Mouse (Mus musculus): ENCODE measurements at regions not wholly inside any gene's neighbourhood (a gene's known extent, or its start where the extent isn't known, plus 50 kb on each side); places are given as distances from the start of the nearest gene placed in this dataset.

DNA sequence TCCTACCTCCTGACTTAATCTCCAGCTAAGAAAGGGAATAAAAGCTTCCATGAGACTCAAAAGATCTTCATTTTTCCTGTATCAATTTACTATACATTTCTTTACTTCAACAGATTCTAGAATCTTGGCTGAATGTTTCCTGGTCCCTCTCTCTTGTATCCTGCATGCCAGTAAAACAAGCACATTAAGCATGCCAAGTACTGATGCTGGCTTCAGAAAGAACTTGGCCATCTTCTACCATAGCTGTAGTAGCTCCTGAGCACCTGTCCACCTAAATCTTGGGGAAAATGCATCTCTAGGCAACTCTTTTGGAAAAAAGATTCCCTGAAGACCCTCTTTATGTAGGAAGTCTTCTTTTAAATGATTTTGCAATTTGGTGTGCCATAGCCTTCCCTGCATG is 140.5 kb upstream of the Kcnip4 start:
- Histone ChIP-seq H3K36me3 (ENCODE audit: control insufficient read depth, insufficient read depth, low read length) (no peaks in the 10 kb centered on the region), H3K9me3 (replicated peaks; ENCODE audit: control insufficient read depth, low read length, poor library complexity, severe bottlenecking) (no peaks in the 10 kb centered on the region), H3K27me3 (ENCODE audit: control insufficient read depth, insufficient read depth, low read depth, low read length) (no peaks in the 10 kb centered on the region), H3K4me2 (ENCODE audit: low read length) (no peak overlapping the region), H3K27ac (ENCODE audit: low read length) (no peak overlapping the region), H3K4me1 (ENCODE audit: control insufficient read depth, insufficient read depth, low read length) (no peaks in the 10 kb centered on the region), H3K9ac (ENCODE audit: low read depth, low read length) (no peak overlapping the region), H3K4me3 (ENCODE audit: low read depth, low read length) (no peak overlapping the region)
- ATAC-seq: no peak

GRCm38 (mm10) chr5:49663928-49664327 is 139.2 kb upstream of the Kcnip4 start:
- Histone ChIP-seq H3K4me3 (ENCODE audit: low read depth, low read length) (no peak overlapping the region), H3K9me3 (replicated peaks; ENCODE audit: control insufficient read depth, low read length, poor library complexity, severe bottlenecking) (no peaks in the 10 kb centered on the region), H3K27me3 (ENCODE audit: control insufficient read depth, insufficient read depth, low read depth, low read length) (no peaks in the 10 kb centered on the region), H3K4me2 (ENCODE audit: low read length) (no peak overlapping the region), H3K36me3 (ENCODE audit: control insufficient read depth, insufficient read depth, low read length) (no peaks in the 10 kb centered on the region), H3K27ac (ENCODE audit: low read length) (no peak overlapping the region), H3K4me1 (ENCODE audit: control insufficient read depth, insufficient read depth, low read length) (no peaks in the 10 kb centered on the region), H3K9ac (ENCODE audit: low read depth, low read length) (no peak overlapping the region)
- ATAC-seq: no peak
- WGBS: 98% methylated on average over 1 of the region's 1 CpGs

- WGBS: 63% methylated on average over 3 of the region's 3 CpGs
- Histone ChIP-seq H3K27me3 (ENCODE audit: control insufficient read depth, insufficient read depth, low read depth, low read length) (no peaks in the 10 kb centered on the region), H3K4me2 (ENCODE audit: low read length) (no peak overlapping the region), H3K27ac (ENCODE audit: low read length) (no peak overlapping the region), H3K9me3 (replicated peaks; ENCODE audit: control insufficient read depth, low read length, poor library complexity, severe bottlenecking) (no peaks in the 10 kb centered on the region), H3K4me1 (ENCODE audit: control insufficient read depth, insufficient read depth, low read length) (no peaks in the 10 kb centered on the region), H3K9ac (ENCODE audit: low read depth, low read length) (no peak overlapping the region), H3K36me3 (ENCODE audit: control insufficient read depth, insufficient read depth, low read length) (no peaks in the 10 kb centered on the region), H3K4me3 (ENCODE audit: low read depth, low read length) (no peak overlapping the region)
- ATAC-seq: no peak
These were observed 137.4 kb upstream of the Kcnip4 start for GRCm38 (mm10) chr5:49662096-49662495.

GRCm38 (mm10) chr5:49660598-49660997 is 135.9 kb upstream of the Kcnip4 start:
- no peaks in the 10 kb centered on the region for H3K36me3 ChIP-seq (ENCODE audit: control insufficient read depth, insufficient read depth, low read length)
- no peaks in the 10 kb centered on the region for H3K27me3 ChIP-seq (ENCODE audit: control insufficient read depth, insufficient read depth, low read depth, low read length)
- no peak overlapping the region for H3K27ac ChIP-seq (ENCODE audit: low read length)
- H3K9me3 ChIP-seq (replicated peaks; ENCODE audit: control insufficient read depth, low read length, poor library complexity, severe bottlenecking): no peaks in the 10 kb centered on the region
- no peak for ATAC-seq
- H3K4me3 ChIP-seq (ENCODE audit: low read depth, low read length): no peak overlapping the region
- H3K4me1 ChIP-seq (ENCODE audit: control insufficient read depth, insufficient read depth, low read length): no peaks in the 10 kb centered on the region
- no peak overlapping the region for H3K9ac ChIP-seq (ENCODE audit: low read depth, low read length)
- H3K4me2 ChIP-seq (ENCODE audit: low read length): no peak overlapping the region

DNA sequence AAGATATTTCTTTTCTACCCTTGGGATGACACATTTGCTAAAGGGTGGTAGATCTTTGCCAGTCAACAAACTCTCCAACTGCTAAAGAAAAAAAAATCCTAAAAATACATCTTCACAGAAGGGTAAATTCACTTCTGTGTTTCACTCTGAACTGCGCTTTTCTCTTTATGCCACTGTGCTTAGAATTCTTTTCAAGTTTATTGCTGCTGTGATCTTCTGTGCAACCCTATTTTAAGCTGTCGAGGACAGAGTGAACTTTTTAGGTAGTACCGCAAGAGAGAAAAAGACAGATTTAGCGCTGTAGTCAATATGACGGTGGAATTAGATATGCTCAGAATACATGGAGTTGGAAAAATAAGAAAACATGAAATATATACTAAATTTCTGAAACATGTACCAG is 126.2 kb upstream of the Kcnip4 start:
- no peak overlapping the region for H3K4me3 ChIP-seq (ENCODE audit: low read depth, low read length)
- no peaks in the 10 kb centered on the region for H3K27me3 ChIP-seq (ENCODE audit: control insufficient read depth, insufficient read depth, low read depth, low read length)
- no peak for ATAC-seq
- no peaks in the 10 kb centered on the region for H3K4me1 ChIP-seq (ENCODE audit: control insufficient read depth, insufficient read depth, low read length)
- 95% methylated on average over 5 of the region's 5 CpGs for WGBS
- no peak overlapping the region for H3K27ac ChIP-seq (ENCODE audit: low read length)
- H3K4me2 ChIP-seq (ENCODE audit: low read length): no peak overlapping the region
- H3K36me3 ChIP-seq (ENCODE audit: control insufficient read depth, insufficient read depth, low read length): no peaks in the 10 kb centered on the region
- no peak overlapping the region for H3K9ac ChIP-seq (ENCODE audit: low read depth, low read length)
- no peaks in the 10 kb centered on the region for H3K9me3 ChIP-seq (replicated peaks; ENCODE audit: control insufficient read depth, low read length, poor library complexity, severe bottlenecking)

GRCm38 (mm10) chr5:49645781-49646180 is 121.1 kb upstream of the Kcnip4 start:
- no peak overlapping the region for H3K9ac ChIP-seq (ENCODE audit: low read depth, low read length)
- no peak overlapping the region for H3K4me2 ChIP-seq (ENCODE audit: low read length)
- WGBS: 89% methylated on average over 1 of the region's 1 CpGs
- peaks cover 3% of the 10 kb centered on the region; the same call in 1 of the 2 replicates for H3K4me1 ChIP-seq (ENCODE audit: control insufficient read depth, insufficient read depth, low read length)
- no peaks in the 10 kb centered on the region for H3K36me3 ChIP-seq (ENCODE audit: control insufficient read depth, insufficient read depth, low read length)
- H3K27ac ChIP-seq (ENCODE audit: low read length): no peak overlapping the region
- H3K9me3 ChIP-seq (replicated peaks; ENCODE audit: control insufficient read depth, low read length, poor library complexity, severe bottlenecking): no peaks in the 10 kb centered on the region
- ATAC-seq: no peak
- H3K4me3 ChIP-seq (ENCODE audit: low read depth, low read length): no peak overlapping the region
- no peaks in the 10 kb centered on the region for H3K27me3 ChIP-seq (ENCODE audit: control insufficient read depth, insufficient read depth, low read depth, low read length)

DNA sequence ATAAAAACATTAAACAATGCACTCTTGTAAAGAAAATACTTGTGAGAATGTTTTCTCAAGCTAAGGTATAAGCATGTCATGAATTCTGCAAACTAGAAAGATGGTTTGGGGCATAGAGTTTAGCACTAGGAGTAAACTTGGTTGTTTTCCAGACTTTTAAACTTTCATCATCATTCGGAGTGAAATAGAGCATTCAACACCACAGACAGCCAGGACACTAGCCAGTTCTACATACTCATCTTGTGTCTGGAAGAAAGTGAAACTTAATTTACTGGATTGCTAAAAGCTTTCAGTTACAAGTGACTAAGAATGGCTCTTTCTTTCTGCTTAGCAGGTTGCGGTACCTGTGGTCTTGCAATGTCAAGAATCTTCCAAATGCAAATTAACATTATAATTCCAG is 119.9 kb upstream of the Kcnip4 start:
- no peak for ATAC-seq
- H3K9me3 ChIP-seq (replicated peaks; ENCODE audit: control insufficient read depth, low read length, poor library complexity, severe bottlenecking): no peaks in the 10 kb centered on the region
- no peaks in the 10 kb centered on the region for H3K27me3 ChIP-seq (ENCODE audit: control insufficient read depth, insufficient read depth, low read depth, low read length)
- peaks cover 3% of the 10 kb centered on the region; the same call in 1 of the 2 replicates for H3K4me1 ChIP-seq (ENCODE audit: control insufficient read depth, insufficient read depth, low read length)
- H3K36me3 ChIP-seq (ENCODE audit: control insufficient read depth, insufficient read depth, low read length): no peaks in the 10 kb centered on the region
- H3K4me3 ChIP-seq (ENCODE audit: low read depth, low read length): no peak overlapping the region
- no peak overlapping the region for H3K4me2 ChIP-seq (ENCODE audit: low read length)
- H3K27ac ChIP-seq (ENCODE audit: low read length): no peak overlapping the region
- no peak overlapping the region for H3K9ac ChIP-seq (ENCODE audit: low read depth, low read length)
- WGBS: 94% methylated on average over 2 of the region's 2 CpGs

DNA sequence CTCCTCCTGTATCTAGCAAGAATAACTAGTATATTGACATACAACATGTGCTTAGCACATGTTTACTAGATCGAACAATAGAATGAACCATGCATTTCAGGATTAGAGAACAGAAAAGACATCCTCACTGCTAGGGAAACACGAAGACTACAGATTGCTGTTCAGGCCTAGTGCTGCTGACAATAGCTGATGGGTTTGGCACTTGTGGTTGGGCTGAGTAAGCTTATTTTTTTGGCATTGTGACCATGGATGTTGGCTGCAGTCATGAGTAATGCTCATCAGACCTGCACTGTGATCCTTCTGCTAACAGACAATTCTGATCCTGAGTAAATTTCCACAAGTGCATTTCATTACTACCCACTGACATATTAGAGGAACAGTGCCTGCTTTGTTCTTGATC is 117.7 kb upstream of the Kcnip4 start:
- Histone ChIP-seq H3K4me3 (ENCODE audit: low read depth, low read length) (no peak overlapping the region), H3K27ac (ENCODE audit: low read length) (no peak overlapping the region), H3K27me3 (ENCODE audit: control insufficient read depth, insufficient read depth, low read depth, low read length) (no peaks in the 10 kb centered on the region), H3K9ac (ENCODE audit: low read depth, low read length) (no peak overlapping the region), H3K36me3 (ENCODE audit: control insufficient read depth, insufficient read depth, low read length) (no peaks in the 10 kb centered on the region), H3K9me3 (replicated peaks; ENCODE audit: control insufficient read depth, low read length, poor library complexity, severe bottlenecking) (no peaks in the 10 kb centered on the region), H3K4me1 (ENCODE audit: control insufficient read depth, insufficient read depth, low read length) (peaks cover 3% of the 10 kb centered on the region; the same call in 1 of the 2 replicates), H3K4me2 (ENCODE audit: low read length) (no peak overlapping the region)
- ATAC-seq: no peak
- 63% methylated on average over 2 of the region's 2 CpGs for WGBS

DNA sequence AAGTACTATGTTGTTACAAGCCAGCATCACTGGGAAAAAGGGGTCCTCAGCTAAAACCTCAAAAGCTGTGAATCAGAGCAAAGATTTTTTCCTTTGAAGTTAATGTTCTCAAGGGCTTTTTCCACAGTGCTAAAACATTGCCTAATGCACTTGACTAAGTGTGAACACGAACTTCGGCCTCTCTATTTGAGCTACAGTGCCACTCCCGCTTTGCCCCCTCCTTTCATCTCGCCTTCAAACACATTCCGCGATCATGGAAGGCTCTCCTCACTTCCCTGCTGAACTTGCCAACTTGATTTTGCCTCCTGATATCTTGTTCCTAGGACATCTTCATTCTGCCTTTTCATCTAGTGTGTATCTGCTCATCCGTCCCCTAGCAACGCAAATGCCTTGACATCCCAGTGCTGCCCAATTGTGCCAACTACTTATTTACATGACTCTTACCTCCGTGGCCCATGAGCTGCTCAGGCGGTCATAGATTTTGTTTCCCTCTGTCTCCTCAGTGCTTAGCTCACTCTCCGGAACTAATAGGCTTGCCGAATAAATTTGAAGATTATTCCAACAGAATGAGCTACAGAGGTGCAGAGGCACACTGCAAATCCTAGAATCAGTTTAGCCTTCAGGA is 116.6 kb upstream of the Kcnip4 start:
- no peak overlapping the region for H3K4me3 ChIP-seq (ENCODE audit: low read depth, low read length)
- 30% methylated on average over 12 of the region's 12 CpGs for WGBS
- H3K4me1 ChIP-seq (ENCODE audit: control insufficient read depth, insufficient read depth, low read length): peaks cover 3% of the 10 kb centered on the region; the same call in 1 of the 2 replicates
- no peaks in the 10 kb centered on the region for H3K27me3 ChIP-seq (ENCODE audit: control insufficient read depth, insufficient read depth, low read depth, low read length)
- peak overlapping the region; percentile 38; the same call in 1 of the 2 replicates for H3K4me2 ChIP-seq (ENCODE audit: low read length)
- ATAC-seq: peak; percentile 85
- no peak overlapping the region for H3K27ac ChIP-seq (ENCODE audit: low read length)
- no peak overlapping the region for H3K9ac ChIP-seq (ENCODE audit: low read depth, low read length)
- no peaks in the 10 kb centered on the region for H3K36me3 ChIP-seq (ENCODE audit: control insufficient read depth, insufficient read depth, low read length)
- H3K9me3 ChIP-seq (replicated peaks; ENCODE audit: control insufficient read depth, low read length, poor library complexity, severe bottlenecking): no peaks in the 10 kb centered on the region

Measured in midbrain, embryonic 16.5 days (tissue).